Comparison of ENCODE assay signal across 7 mouse cellular contexts in the genomic region with DNA sequence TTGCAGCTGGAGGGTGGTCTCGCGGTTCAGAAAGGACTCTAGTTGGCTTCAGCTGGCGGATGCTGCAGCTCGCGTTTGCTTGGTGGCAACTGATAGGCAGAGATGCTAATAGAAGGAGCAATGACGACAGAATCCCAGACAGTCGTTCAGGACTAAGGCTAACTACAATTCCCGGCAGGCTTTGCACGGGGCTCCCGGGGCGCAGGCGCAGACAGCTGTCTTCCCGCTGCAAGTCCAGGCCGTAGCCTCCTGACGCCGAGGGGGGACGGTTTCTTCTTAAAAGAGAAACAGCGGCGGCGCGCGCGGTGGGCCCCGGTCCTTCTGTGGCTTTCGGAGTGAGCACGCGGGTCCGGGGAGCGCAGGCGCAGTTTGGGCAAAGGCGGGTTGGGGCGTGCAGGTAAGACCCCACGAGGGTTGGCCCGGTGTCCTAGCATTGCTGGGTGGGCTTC. TPM values are rescaled to one million over a fixed set of nuclear protein-coding genes. Genes with fewer than 3 reads are reported as not detected.
DNase-seq lines count a peak whose midpoint lies in the region; ATAC-seq and TF ChIP-seq lines count a peak whose summit lies in the region.

A gene (plus strand): TSS at position 210 of the 449 bp plus-strand sequence.

- H3K4me1 ChIP-seq in embryonic facial prominence, embryonic 11.5 days (ENCODE audit: control insufficient read depth, insufficient read depth, low read length), result no peaks in the 10 kb centered on the region
- no peaks in the 10 kb centered on the region; the same call in 1 of the 2 replicates for H3K4me1 ChIP-seq in kidney, adult 2 months (ENCODE audit: control insufficient read depth, insufficient read depth, low read length)
- peaks cover 17% of the 10 kb centered on the region for H3K4me1 ChIP-seq in limb, embryonic 12.5 days (replicated peaks)
- peaks cover 25% of the 10 kb centered on the region for H3K4me1 ChIP-seq in midbrain, embryonic 15.5 days
- no peaks in the 10 kb centered on the region; the same call in 1 of the 2 replicates for H3K4me1 ChIP-seq in spleen, adult 2 months (ENCODE audit: control insufficient read depth, insufficient read depth, insufficient read length)

- DNase-seq in adrenal gland, postnatal 14 days, result peak; percentile 98
- peak; percentile 97 for DNase-seq in embryonic facial prominence, embryonic 11.5 days (ENCODE audit: low spot score)
- peak; percentile 99 for DNase-seq in heart, adult 11 months
- DNase-seq in kidney, adult 2 months, result peak; percentile 96
- DNase-seq in spleen, adult 2 months (ENCODE audit: low read depth in 1 of 2, low spot score in 2 of 2), result peak; percentile 70 to 93

- H3K27ac ChIP-seq in embryonic facial prominence, embryonic 11.5 days (replicated peaks; ENCODE audit: low read depth, low read length), result peak within 1 kb of the TSS; percentile 47; the same call in 1 of the 2 replicates
- peak within 1 kb of the TSS; percentile 18; the same call in 1 of the 2 replicates for H3K27ac ChIP-seq in kidney, adult 2 months (ENCODE audit: insufficient read depth, low read depth, low read length)
- peak within 1 kb of the TSS; percentile 78 for H3K27ac ChIP-seq in limb, embryonic 12.5 days
- peak within 1 kb of the TSS; percentile 80 for H3K27ac ChIP-seq in midbrain, embryonic 15.5 days
- no peak within 1 kb of the TSS for H3K27ac ChIP-seq in spleen, adult 2 months (ENCODE audit: insufficient read depth, low read length)

- no peaks in the 10 kb centered on the region for H3K27me3 ChIP-seq in embryonic facial prominence, embryonic 11.5 days (ENCODE audit: control insufficient read depth, insufficient read depth, low read length)
- no peaks in the 10 kb centered on the region for H3K27me3 ChIP-seq in kidney, adult 2 months (replicated peaks; ENCODE audit: control insufficient read depth, insufficient read depth, low read length)
- no peaks in the 10 kb centered on the region for H3K27me3 ChIP-seq in limb, embryonic 12.5 days
- H3K27me3 ChIP-seq in midbrain, embryonic 15.5 days (replicated peaks), result 0 out of 2 replicates have a peak, but pooled peaks cover 3% of the 10 kb centered on the region
- no peaks in the 10 kb centered on the region for H3K27me3 ChIP-seq in spleen, adult 2 months (ENCODE audit: control insufficient read depth, insufficient read depth, low read length)

- no peaks in the 10 kb centered on the region for H3K36me3 ChIP-seq in embryonic facial prominence, embryonic 11.5 days (replicated peaks; ENCODE audit: control insufficient read depth, insufficient read depth, low read depth, low read length)
- H3K36me3 ChIP-seq in kidney, adult 2 months (ENCODE audit: control insufficient read depth, insufficient read depth, low read length), result no peaks in the 10 kb centered on the region
- 0 out of 2 replicates have a peak, but pooled peaks cover 4% of the 10 kb centered on the region for H3K36me3 ChIP-seq in limb, embryonic 12.5 days
- H3K36me3 ChIP-seq in midbrain, embryonic 15.5 days (replicated peaks), result no peaks in the 10 kb centered on the region
- H3K36me3 ChIP-seq in spleen, adult 2 months (ENCODE audit: control insufficient read depth, insufficient read depth, low read length), result no peaks in the 10 kb centered on the region

- no peak for TF ChIP-seq POLR2A in kidney, adult 2 months (IDR thresholded peaks at IDR 0.05; ENCODE audit: low read depth, low read length)
- TF ChIP-seq POLR2A in spleen, adult 2 months (IDR thresholded peaks at IDR 0.05; ENCODE audit: low read depth, low read length), result no peak

- 0% methylated on average over 34 of the region's 34 CpGs for WGBS in embryonic facial prominence, embryonic 11.5 days
- under 1% methylated on average over 34 of the region's 34 CpGs for WGBS in kidney, adult 2 months
- WGBS in limb, embryonic 12.5 days, result under 1% methylated on average over 34 of the region's 34 CpGs
- under 1% methylated on average over 34 of the region's 34 CpGs for WGBS in midbrain, embryonic 15.5 days
- WGBS in spleen, adult 2 months, result under 1% methylated on average over 34 of the region's 34 CpGs

- H3K4me3 ChIP-seq in embryonic facial prominence, embryonic 11.5 days (ENCODE audit: low read depth, low read length), result peak within 1 kb of the TSS; percentile 53
- peak within 1 kb of the TSS; percentile 54 for H3K4me3 ChIP-seq in kidney, adult 2 months (ENCODE audit: insufficient read depth, low read depth, low read length)
- H3K4me3 ChIP-seq in limb, embryonic 12.5 days (replicated peaks), result peak within 1 kb of the TSS; percentile 54
- H3K4me3 ChIP-seq in midbrain, embryonic 15.5 days, result peak within 1 kb of the TSS; percentile 59
- H3K4me3 ChIP-seq in spleen, adult 2 months (ENCODE audit: extremely low read depth, insufficient read depth, insufficient read length), result peak within 1 kb of the TSS; percentile 64

- no peak for TF ChIP-seq CTCF in kidney, adult 2 months (conservative IDR thresholded peaks at IDR 0.05; ENCODE audit: insufficient read depth, insufficient read length, low read depth, low read length)
- no peak for TF ChIP-seq CTCF in spleen, adult 2 months (IDR thresholded peaks at IDR 0.05; ENCODE audit: extremely low read depth, insufficient read depth, insufficient read length, insufficient replicate concordance)

- H3K9me3 ChIP-seq in embryonic facial prominence, embryonic 11.5 days (replicated peaks; ENCODE audit: control insufficient read depth, low read length), result no peaks in the 10 kb centered on the region
- no peaks in the 10 kb centered on the region for H3K9me3 ChIP-seq in limb, embryonic 12.5 days
- H3K9me3 ChIP-seq in midbrain, embryonic 15.5 days, result no peaks in the 10 kb centered on the region

- peak within 1 kb of the TSS; percentile 92 for H3K4me2 ChIP-seq in embryonic facial prominence, embryonic 11.5 days (ENCODE audit: low read depth, low read length)
- H3K4me2 ChIP-seq in limb, embryonic 12.5 days, result peak within 1 kb of the TSS; percentile 88
- peak within 1 kb of the TSS; percentile 98 for H3K4me2 ChIP-seq in midbrain, embryonic 15.5 days

- H3K9ac ChIP-seq in embryonic facial prominence, embryonic 11.5 days (replicated peaks; ENCODE audit: low read length), result peak within 1 kb of the TSS; percentile 77
- H3K9ac ChIP-seq in limb, embryonic 12.5 days (replicated peaks), result peak within 1 kb of the TSS; percentile 78
- H3K9ac ChIP-seq in midbrain, embryonic 15.5 days, result peak within 1 kb of the TSS; percentile 71

- peak; percentile 54 for ATAC-seq in embryonic facial prominence, embryonic 11.5 days (replicated peaks; ENCODE audit: insufficient number of reproducible peaks, low FRiP score, low TSS enrichment, low read depth)
- peak; percentile 40 for ATAC-seq in limb, embryonic 12.5 days (ENCODE audit: insufficient number of reproducible peaks, insufficient read depth, low FRiP score, low TSS enrichment, low read depth)
- ATAC-seq in midbrain, embryonic 15.5 days (replicated peaks), result peak; percentile 87

RNA-seq across cellular contexts. Expression of the gene that starts here (rescaled TPM):
- total RNA-seq in adrenal gland, postnatal 14 days (2021), result 9.1 and 9.3 TPM in 2 replicates
- 10.9 TPM in 2 replicates for polyA plus RNA-seq in embryonic facial prominence, embryonic 11.5 days (2014; fragmentation: Nextera tagmentation; extraction: Ambion mirVana)
- polyA plus RNA-seq in kidney, adult 2 months (2012; rRNA removed), result 14.8 and 20.8 TPM in 2 replicates
- 28.0 and 29.2 TPM in 2 replicates for polyA plus RNA-seq in limb, embryonic 12.5 days (2016; fragmentation: Nextera tagmentation; extraction: Ambion mirVana)
- 30.5 and 32.5 TPM in 2 replicates for polyA plus RNA-seq in midbrain, embryonic 15.5 days (2015; fragmentation: Nextera tagmentation; extraction: Ambion mirVana)
- 17.6 and 23.7 TPM in 2 replicates for polyA plus RNA-seq in spleen, adult 2 months (2012; rRNA removed)
